In the genomic region with DNA sequence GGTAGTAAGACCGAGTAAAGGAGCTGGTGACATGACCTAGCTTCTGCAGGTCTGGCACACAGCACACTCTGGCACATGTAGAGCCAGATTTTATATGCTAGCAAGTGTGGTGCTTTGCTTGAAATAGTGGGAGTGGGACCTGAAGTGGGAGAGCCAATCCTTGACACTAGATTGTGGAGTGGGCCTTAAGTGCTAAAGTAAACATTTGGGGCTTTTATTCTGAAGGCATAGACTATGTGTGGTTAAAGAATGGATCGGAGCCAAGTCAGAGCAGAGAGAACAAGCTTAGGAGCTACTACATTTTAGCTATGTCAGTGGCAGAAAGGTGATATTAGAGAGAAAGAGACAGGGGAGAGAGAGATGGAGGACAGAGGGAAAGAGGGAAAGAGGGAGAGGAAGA, we compare ENCODE assay signal across 24 mouse cellular contexts.
DNase-seq lines count a peak whose midpoint lies in the region; ATAC-seq and TF ChIP-seq lines count a peak whose summit lies in the region.
"Had no signal": no experiment of that assay in that cellular context is flagged by ENCODE, and none has a peak within 500 bp of the region (broad histone marks: within the 10 kb centered on the region; RNA-seq: fewer than 3 reads in every experiment).

No protein-coding gene starts in this region.

- TF ChIP-seq CTCF in lung, embryonic 14.5 days (IDR thresholded peaks at IDR 0.05; ENCODE audit: low read depth), result no peak
- no peak for TF ChIP-seq CTCF in brain, embryonic 14.5 days (IDR thresholded peaks at IDR 0.05; ENCODE audit: borderline replicate concordance, extremely low read depth, insufficient read depth, insufficient read length)
- TF ChIP-seq CTCF in thymus, adult 2 months (IDR thresholded peaks at IDR 0.05; ENCODE audit: borderline replicate concordance, control insufficient read depth, extremely low read depth, insufficient read depth, low read length, poor library complexity), result no peak

- H3K36me3 ChIP-seq in lung, embryonic 14.5 days (ENCODE audit: insufficient read depth), result no peaks in the 10 kb centered on the region
- no peaks in the 10 kb centered on the region for H3K36me3 ChIP-seq in thymus, adult 2 months (ENCODE audit: control insufficient read depth, insufficient read depth, low read length)
- H3K36me3 ChIP-seq: embryonic facial prominence, embryonic 13.5 days; heart, embryonic 13.5 days; hindbrain, embryonic 12.5 days had no signal

- WGBS in lung, embryonic 14.5 days, result 53% methylated on average over 2 of the region's 2 CpGs
- WGBS in thymus, adult 2 months, result 56% methylated on average over 2 of the region's 2 CpGs

- H3K27ac ChIP-seq in lung, embryonic 14.5 days (ENCODE audit: low read depth), result no peak overlapping the region
- H3K27ac ChIP-seq in thymus, adult 2 months (ENCODE audit: control insufficient read depth, insufficient read depth, low read length), result no peak overlapping the region
- H3K27ac ChIP-seq: embryonic facial prominence, embryonic 13.5 days; heart, embryonic 13.5 days; hindbrain, embryonic 12.5 days had no signal

- no peaks in the 10 kb centered on the region for H3K27me3 ChIP-seq in lung, embryonic 14.5 days (ENCODE audit: insufficient read depth, low read length)
- no peaks in the 10 kb centered on the region for H3K27me3 ChIP-seq in thymus, adult 2 months (ENCODE audit: control insufficient read depth, insufficient read depth, low read length)
- H3K27me3 ChIP-seq: heart, embryonic 13.5 days had no signal

- H3K4me3 ChIP-seq in lung, embryonic 14.5 days (ENCODE audit: low read depth, low read length), result no peak overlapping the region
- no peak overlapping the region for H3K4me3 ChIP-seq in thymus, adult 2 months (ENCODE audit: control insufficient read depth, insufficient read depth, low read length)
- H3K4me3 ChIP-seq: embryonic facial prominence, embryonic 13.5 days; heart, embryonic 13.5 days; hindbrain, embryonic 12.5 days had no signal

- TF ChIP-seq POLR2A in brain, embryonic 14.5 days (IDR thresholded peaks at IDR 0.05; ENCODE audit: borderline replicate concordance, extremely low read depth, insufficient read depth, insufficient read length, poor library complexity, severe bottlenecking), result no peak
- TF ChIP-seq POLR2A in thymus, adult 2 months (IDR thresholded peaks at IDR 0.05; ENCODE audit: control insufficient read depth, extremely low read depth, insufficient read depth, low read length, poor library complexity), result no peak

- H3K4me2 ChIP-seq in lung, embryonic 14.5 days, result no peak overlapping the region
- H3K4me2 ChIP-seq: embryonic facial prominence, embryonic 13.5 days; heart, embryonic 13.5 days; hindbrain, embryonic 12.5 days had no signal

- peak; percentile 90 for ATAC-seq in lung, embryonic 14.5 days (ENCODE audit: insufficient read depth)
- ATAC-seq: activated CD4-positive, CD25-positive, alpha-beta regulatory T cell, adult 4 months; forebrain, postnatal 0 days; hindbrain, embryonic 16.5 days; inflammation-experienced regulatory T-cells, adult 6 months; intestine, postnatal 0 days; Patski had no signal

- H3K9ac ChIP-seq in lung, embryonic 14.5 days, result no peak overlapping the region
- H3K9ac ChIP-seq: embryonic facial prominence, embryonic 13.5 days; forebrain, postnatal 0 days; heart, embryonic 13.5 days; hindbrain, embryonic 12.5 days had no signal

- no peaks in the 10 kb centered on the region for H3K4me1 ChIP-seq in lung, embryonic 14.5 days (ENCODE audit: insufficient read depth)
- H3K4me1 ChIP-seq in thymus, adult 2 months (replicated peaks; ENCODE audit: control insufficient read depth, insufficient read depth, low read length), result no peaks in the 10 kb centered on the region
- H3K4me1 ChIP-seq: embryonic facial prominence, embryonic 13.5 days; heart, embryonic 13.5 days; hindbrain, embryonic 12.5 days had no signal

- H3K9me3 ChIP-seq in lung, embryonic 14.5 days (ENCODE audit: low read depth, low read length), result no peaks in the 10 kb centered on the region
- H3K9me3 ChIP-seq: embryonic facial prominence, embryonic 13.5 days; heart, embryonic 13.5 days; hindbrain, embryonic 12.5 days had no signal

- peak; percentile 68 for DNase-seq in lung, embryonic 14.5 days
- no peak for DNase-seq in lung, postnatal 4 days
- DNase-seq in NIH3T3 (ENCODE audit: low read depth), result peak; percentile 40
- DNase-seq in brain, embryonic 14.5 days (ENCODE audit: low read depth), result peak; percentile 33
- DNase-seq in lung, postnatal 25 days (ENCODE audit: low spot score), result peak; percentile 1
- DNase-seq in adrenal gland, adult 2 months, result no peak
- DNase-seq in thymus, adult 2 months, result no peak
- DNase-seq: adrenal gland, adult 8-10 months; adrenal gland, postnatal 36 days; B cell, adult 2 months; cerebellum, adult 11 months; cerebellum, adult 8-10 months; cerebellum, postnatal 25 days; forebrain, postnatal 0 days; gastrocnemius, postnatal 14 days; heart, postnatal 36 days had no signal

Comparison
In these comparisons a context has a peak if more than half of its experiments do, and no peak if none do; other contexts are left out.
1. DNase-seq: peak in lung, embryonic 14.5 days (single experiment), NIH3T3 (single experiment), brain, embryonic 14.5 days (single experiment) and lung, postnatal 25 days (single experiment); none in lung, postnatal 4 days (0 of 2), adrenal gland, adult 2 months (single experiment) and thymus, adult 2 months (single experiment).